Mouse (Mus musculus) hindbrain, embryonic 14.5 days (tissue): Measurements from ENCODE around the gene B3galt1. TPM values are rescaled to one million over a fixed set of nuclear protein-coding genes. Genes with fewer than 3 reads are reported as not detected.

Experiments used
- ATAC-seq: fragments of 200-750 bp; cut with Nextera tagmentation; 2 replicates; pipeline ENCODE4 v1.8.0; 2017; ENCODE audit warnings: moderate number of reproducible peaks, mild to moderate bottlenecking, moderate TSS enrichment, moderate library complexity; ENCODE audit not compliant: low FRiP score
- DNase-seq: peaks from one replicate; pipeline ENCODE4 v3.0.0-alpha.2; 2015; ENCODE audit warnings: low spot score
- H3K27ac ChIP-seq: fragments of 300-500 bp; sonication (generic); 2 replicates; pipeline ENCODE4 v1.5.1; 2014; ENCODE audit warnings: mild to moderate bottlenecking, moderate library complexity
- H3K27me3 ChIP-seq: fragments of 300-500 bp; sonication (generic); 2 replicates; pipeline ENCODE4 v1.6.1; 2014; ENCODE audit warnings: mild to moderate bottlenecking, low read length, mixed read lengths; ENCODE audit not compliant: control insufficient read depth, insufficient read depth
- H3K36me3 ChIP-seq: fragments of 300-500 bp; sonication (generic); replicated peaks from 2 replicates; pipeline ENCODE4 v1.6.1; 2014; ENCODE audit not compliant: control insufficient read depth, insufficient read depth
- H3K4me1 ChIP-seq: fragments of 300-500 bp; sonication (generic); replicated peaks from 2 replicates; pipeline ENCODE4 v1.6.1; 2014; ENCODE audit warnings: antibody characterized with exemption, low read length, mixed read lengths; ENCODE audit not compliant: control insufficient read depth, insufficient read depth
- H3K4me2 ChIP-seq: fragments of 300-500 bp; sonication (generic); replicated peaks from 2 replicates; pipeline ENCODE4 v1.6.1; 2014; ENCODE audit warnings: mild to moderate bottlenecking, moderate library complexity
- H3K4me3 ChIP-seq: fragments of 300-500 bp; sonication (generic); replicated peaks from 2 replicates; pipeline ENCODE4 v1.5.1; 2014; ENCODE audit warnings: mild to moderate bottlenecking, low read length
- H3K9ac ChIP-seq: fragments of 300-500 bp; sonication (generic); 2 replicates; pipeline ENCODE4 v1.6.1; 2014
- H3K9me3 ChIP-seq: fragments of 300-500 bp; sonication (generic); 2 replicates; pipeline ENCODE4 v1.6.1; 2016; ENCODE audit warnings: low read length; ENCODE audit not compliant: control insufficient read depth
- WGBS: fragments of 180-500 bp; shearing (Covaris S2); extraction: QIAGEN DNeasy Blood & Tissue Kit; methylation state at CpG from one replicate; pipeline ENCODE4 v1.1.7; 2014; 5-methylcytosine and 5-hydroxymethylcytosine counted together
- microRNA-seq: library from miRNA; unstranded; fragments of <30 nt; microRNA quantifications from one replicate; pipeline ENCODE4, GENCODE M21; 2016
- polyA plus RNA-seq: library from polyadenylated mRNA; unstranded; fragments of >200 nt; fragmentation: Nextera tagmentation; extraction: Ambion mirVana; gene quantifications from 2 replicates; pipeline ENCODE4 v1.2.1, GENCODE M21; 2014

Gene B3galt1
- polyA plus RNA-seq, 1 experiment from 2014 or later = 72.2 TPM

GRCm38 (mm10) chr2:68118076-68118475 is 552.4 kb downstream of the B3galt1 start:
- H3K4me2 ChIP-seq = no peak overlapping the region
- no peak overlapping the region for H3K9ac ChIP-seq
- H3K4me1 ChIP-seq = no peaks in the 10 kb centered on the region
- H3K4me3 ChIP-seq = no peak overlapping the region
- H3K27ac ChIP-seq = no peak overlapping the region
- peaks cover 16% of the 10 kb centered on the region for H3K36me3 ChIP-seq
- 74% methylated on average over 8 of the region's 8 CpGs for WGBS
- H3K27me3 ChIP-seq = no peaks in the 10 kb centered on the region
- DNase-seq (no peak), ATAC-seq (no peak)
- no peaks in the 10 kb centered on the region for H3K9me3 ChIP-seq

DNA sequence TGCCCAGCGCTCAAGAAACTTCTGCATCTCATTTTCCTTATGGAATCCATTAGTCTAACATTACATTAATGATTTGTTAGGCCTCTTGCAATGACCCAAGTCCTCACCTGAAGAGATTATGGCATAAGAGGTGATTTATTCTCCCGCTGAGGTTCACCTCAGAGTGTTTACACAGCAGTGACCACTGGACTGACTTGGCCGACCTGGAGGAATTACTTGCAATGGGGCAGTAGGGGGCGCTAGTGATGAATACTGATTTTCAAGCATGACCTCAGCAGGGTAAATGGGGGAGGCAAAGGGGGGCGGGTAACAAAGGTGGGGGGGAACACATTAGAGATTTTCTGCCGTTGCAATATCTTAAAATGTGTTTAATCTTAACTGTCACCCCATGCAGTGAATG is 559.1 kb downstream of the B3galt1 start:
- Histone ChIP-seq H3K4me1 (no peaks in the 10 kb centered on the region), H3K36me3 (no peaks in the 10 kb centered on the region), H3K27ac (no peak overlapping the region), H3K27me3 (no peaks in the 10 kb centered on the region), H3K9me3 (0 out of 2 replicates have a peak, but pooled peaks cover 6% of the 10 kb centered on the region), H3K4me3 (no peak overlapping the region), H3K4me2 (no peak overlapping the region), H3K9ac (no peak overlapping the region)
- DNase-seq (no peak), ATAC-seq (no peak)
- 58% methylated on average over 6 of the region's 6 CpGs for WGBS

DNA sequence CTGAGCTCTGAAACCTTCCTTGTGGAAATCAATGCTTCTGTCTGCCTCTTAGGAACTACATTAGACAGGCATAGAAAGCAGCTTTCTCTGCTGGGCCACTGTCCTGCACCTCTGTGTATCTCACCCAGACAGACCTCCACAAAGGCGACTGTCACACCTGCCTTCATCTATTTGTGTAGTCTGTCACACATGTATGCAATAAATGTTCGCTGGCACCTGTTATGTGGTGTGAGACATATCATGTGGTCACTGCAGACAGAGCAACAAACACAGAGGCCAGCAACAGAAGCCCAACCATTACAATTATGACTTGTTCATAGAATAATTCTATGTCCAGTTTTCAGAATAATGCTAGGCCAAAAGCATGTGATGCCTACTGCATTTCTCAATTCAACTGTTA is 575.4 kb downstream of the B3galt1 start:
- WGBS = 91% methylated on average over 2 of the region's 2 CpGs
- Histone ChIP-seq H3K27me3 (no peaks in the 10 kb centered on the region), H3K4me3 (no peak overlapping the region), H3K4me1 (no peaks in the 10 kb centered on the region), H3K4me2 (no peak overlapping the region), H3K9me3 (no peaks in the 10 kb centered on the region), H3K36me3 (no peaks in the 10 kb centered on the region), H3K27ac (no peak overlapping the region), H3K9ac (no peak overlapping the region)
- ATAC-seq (no peak), DNase-seq (no peak)

DNA sequence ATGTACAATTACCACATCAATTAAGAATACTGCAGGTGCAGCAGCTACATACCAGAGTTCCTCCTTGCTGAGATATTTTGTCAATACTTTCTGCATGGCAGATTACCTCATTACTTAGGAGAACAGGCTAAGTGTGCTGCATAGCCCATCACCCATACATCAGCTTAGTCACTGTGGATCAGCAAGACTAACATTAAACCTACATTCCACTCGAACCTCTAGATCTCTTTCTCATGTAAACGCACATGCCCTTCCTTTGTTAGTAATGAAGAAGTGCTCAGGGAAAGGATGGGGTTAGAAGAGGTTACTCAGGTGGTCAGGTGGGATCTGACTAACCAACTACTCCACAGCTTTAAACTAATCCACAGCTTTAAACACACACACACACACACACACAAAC is 577.6 kb downstream of the B3galt1 start:
- 74% methylated on average over 2 of the region's 2 CpGs for WGBS
- Histone ChIP-seq H3K36me3 (no peaks in the 10 kb centered on the region), H3K9ac (no peak overlapping the region), H3K4me3 (no peak overlapping the region), H3K27me3 (no peaks in the 10 kb centered on the region), H3K27ac (no peak overlapping the region), H3K9me3 (no peaks in the 10 kb centered on the region), H3K4me2 (no peak overlapping the region), H3K4me1 (no peaks in the 10 kb centered on the region)
- DNase-seq (no peak), ATAC-seq (no peak)

DNA sequence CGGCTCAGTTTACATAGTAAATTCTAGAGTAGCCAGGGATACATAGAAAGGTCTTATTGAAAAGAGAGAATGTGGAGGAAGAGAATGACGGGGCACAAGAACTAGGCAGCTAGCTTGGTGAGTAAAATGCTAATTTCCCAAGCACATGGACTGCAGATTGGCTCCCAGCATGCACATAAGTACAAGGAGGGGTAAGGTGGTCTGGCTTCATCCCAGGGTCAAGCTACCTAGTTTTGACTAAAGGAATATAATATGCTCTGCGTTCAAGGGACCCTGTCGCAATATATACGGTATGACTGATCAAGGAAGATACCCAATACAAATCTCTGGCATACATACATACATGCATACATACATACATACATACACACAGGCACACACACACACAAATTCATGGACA is 594.1 kb downstream of the B3galt1 start:
- no peak overlapping the region for H3K27ac ChIP-seq
- 94% methylated on average over 5 of the region's 5 CpGs for WGBS
- ATAC-seq (no peak), DNase-seq (no peak)
- no peaks in the 10 kb centered on the region for H3K4me1 ChIP-seq
- no peaks in the 10 kb centered on the region for H3K36me3 ChIP-seq
- no peak overlapping the region for H3K9ac ChIP-seq
- no peaks in the 10 kb centered on the region for H3K27me3 ChIP-seq
- no peak overlapping the region for H3K4me3 ChIP-seq
- H3K4me2 ChIP-seq = no peak overlapping the region
- no peaks in the 10 kb centered on the region for H3K9me3 ChIP-seq

DNA sequence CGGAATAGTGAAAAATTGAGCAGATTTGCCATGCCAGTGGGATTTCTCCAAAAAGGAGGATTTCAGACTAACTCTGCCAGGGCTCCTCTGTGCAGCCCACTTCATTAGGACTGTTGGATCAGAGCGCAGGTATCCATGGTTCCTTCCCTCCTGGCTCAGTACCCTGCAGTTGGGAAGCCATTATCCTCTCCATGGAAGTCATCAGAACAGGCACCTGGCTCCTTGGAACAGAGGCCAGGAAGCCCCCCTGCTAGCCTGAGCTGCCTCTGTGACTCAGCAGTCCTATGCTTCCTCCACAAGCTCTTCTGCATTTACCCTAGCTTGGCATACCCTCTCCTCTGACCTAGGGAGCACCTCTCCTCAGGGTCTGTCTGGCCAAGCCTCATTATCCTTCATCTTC is 594.9 kb downstream of the B3galt1 start:
- H3K4me2 ChIP-seq = no peak overlapping the region
- H3K36me3 ChIP-seq = no peaks in the 10 kb centered on the region
- H3K4me3 ChIP-seq = no peak overlapping the region
- no peak overlapping the region for H3K27ac ChIP-seq
- no peak overlapping the region for H3K9ac ChIP-seq
- H3K27me3 ChIP-seq = no peaks in the 10 kb centered on the region
- DNase-seq (no peak), ATAC-seq (no peak)
- 87% methylated on average over 2 of the region's 2 CpGs for WGBS
- H3K9me3 ChIP-seq = no peaks in the 10 kb centered on the region
- no peaks in the 10 kb centered on the region for H3K4me1 ChIP-seq

GRCm38 (mm10) chr2:68162012-68162411 is 596.3 kb downstream of the B3galt1 start:
- Histone ChIP-seq H3K9ac (no peak overlapping the region), H3K4me1 (no peaks in the 10 kb centered on the region), H3K4me2 (no peak overlapping the region), H3K36me3 (no peaks in the 10 kb centered on the region), H3K27ac (no peak overlapping the region), H3K27me3 (no peaks in the 10 kb centered on the region), H3K4me3 (no peak overlapping the region), H3K9me3 (no peaks in the 10 kb centered on the region)
- DNase-seq (no peak), ATAC-seq (no peak)
- 87% methylated on average over 4 of the region's 4 CpGs for WGBS

- Histone ChIP-seq H3K4me2 (no peak overlapping the region), H3K36me3 (no peaks in the 10 kb centered on the region), H3K9me3 (no peaks in the 10 kb centered on the region), H3K27me3 (no peaks in the 10 kb centered on the region), H3K4me1 (no peaks in the 10 kb centered on the region), H3K27ac (no peak overlapping the region), H3K4me3 (no peak overlapping the region), H3K9ac (no peak overlapping the region)
- 84% methylated on average over 10 of the region's 10 CpGs for WGBS
- ATAC-seq (no peak), DNase-seq (no peak)
Measured at GRCm38 (mm10) chr2:68171306-68171705, 605.6 kb downstream of the B3galt1 start.

Small RNA genes lying within 50 kb of the gene (microRNA-seq; reads per million reads assigned to microRNA genes)
- gene Mir6335 = not detected
- gene Mir7224 = 5.5 reads per million, percentile 23 among the genes with 10 or more reads in this experiment

Other genes with a start within 250 kb of the B3galt1 start
- gene Gm21830, start 152.1 kb upstream of the B3galt1 start, polyA plus RNA-seq = not detected in 2 replicates
- gene Gm26727, start 132.7 kb upstream of the B3galt1 start, polyA plus RNA-seq = not detected in 2 replicates
- gene Xirp2, start 119.9 kb upstream of the B3galt1 start, polyA plus RNA-seq = not detected in 2 replicates